Mouse (Mus musculus): Measurements from ENCODE around the gene Taf10. TPM values are rescaled to one million over a fixed set of nuclear protein-coding genes. Genes with fewer than 3 reads are reported as not detected.
"Not testable (repeated sequence)": the region's sequence is repeated elsewhere in the genome, so short reads cannot be mapped to it uniquely, and the experiment has no call there.

Gene Taf10
- polyA plus RNA-seq, 1 experiment from 2014 or later, result 121 TPM

GRCm38 (mm10) chr7:105747776-105748175, 3.6 kb upstream of the Taf10 start:
- Histone ChIP-seq H3K9me3 (ENCODE audit: low read length) (no peaks in the 10 kb centered on the region), H3K4me3 (ENCODE audit: low read depth, low read length) (no peak overlapping the region), H3K4me2 (replicated peaks; ENCODE audit: low read depth, low read length) (no peak overlapping the region), H3K9ac (replicated peaks; ENCODE audit: low read depth) (no peak overlapping the region), H3K36me3 (ENCODE audit: insufficient read depth, low read length) (0 out of 2 replicates have a peak, but pooled peaks cover 10% of the 10 kb centered on the region), H3K4me1 (ENCODE audit: insufficient read depth, low read depth, low read length) (peaks cover 5% of the 10 kb centered on the region; the same call in 1 of the 2 replicates), H3K27me3 (replicated peaks; ENCODE audit: insufficient read depth, low read length) (no peaks in the 10 kb centered on the region), H3K27ac (ENCODE audit: low read length) (no peak overlapping the region)
- WGBS, result 66% methylated on average over 2 of the region's 2 CpGs
- ATAC-seq (no peak), DNase-seq (ENCODE audit: low spot score) (no peak)
- TF ChIP-seq CTCF (IDR thresholded peaks at IDR 0.05) (no peak), EP300 (IDR thresholded peaks at IDR 0.05) (no peak)

GRCm38 (mm10) chr7:105743246-105743925, 775 bp downstream of the Taf10 start:
- H3K27me3 ChIP-seq (replicated peaks; ENCODE audit: insufficient read depth, low read length); H3K9me3 ChIP-seq (ENCODE audit: low read length); ATAC-seq; H3K4me1 ChIP-seq (ENCODE audit: insufficient read depth, low read depth, low read length); DNase-seq (ENCODE audit: low spot score): not testable (repeated sequence)
- Histone ChIP-seq H3K9ac (replicated peaks; ENCODE audit: low read depth) (peak overlapping the region; percentile 91), H3K36me3 (ENCODE audit: insufficient read depth, low read length) (peaks cover 32% of the 10 kb centered on the region; the same call in 1 of the 2 replicates), H3K4me2 (replicated peaks; ENCODE audit: low read depth, low read length) (peak overlapping the region; percentile 97), H3K27ac (ENCODE audit: low read length) (peak overlapping the region; percentile 84), H3K4me3 (ENCODE audit: low read depth, low read length) (peak overlapping the region; percentile 85)
- WGBS, result 30% methylated on average over 20 of the region's 20 CpGs

- H3K4me2 ChIP-seq (replicated peaks; ENCODE audit: low read depth, low read length); DNase-seq (ENCODE audit: low spot score); H3K4me3 ChIP-seq (ENCODE audit: low read depth, low read length); H3K9me3 ChIP-seq (ENCODE audit: low read length); ATAC-seq; H3K9ac ChIP-seq (replicated peaks; ENCODE audit: low read depth); H3K27me3 ChIP-seq (replicated peaks; ENCODE audit: insufficient read depth, low read length); H3K27ac ChIP-seq (ENCODE audit: low read length): not testable (repeated sequence)
- Histone ChIP-seq H3K36me3 (ENCODE audit: insufficient read depth, low read length) (peaks cover 32% of the 10 kb centered on the region; the same call in 1 of the 2 replicates), H3K4me1 (ENCODE audit: insufficient read depth, low read depth, low read length) (peaks cover 10% of the 10 kb centered on the region; the same call in 1 of the 2 replicates)
- 79% methylated on average over 7 of the region's 7 CpGs for WGBS
Observed at GRCm38 (mm10) chr7:105742539-105743215, 1.5 kb downstream of the Taf10 start.

- H3K27me3 ChIP-seq (replicated peaks; ENCODE audit: insufficient read depth, low read length), result no peaks in the 10 kb centered on the region
- H3K4me1 ChIP-seq (ENCODE audit: insufficient read depth, low read depth, low read length), result peaks cover 10% of the 10 kb centered on the region; the same call in 1 of the 2 replicates
- TF ChIP-seq EP300 (IDR thresholded peaks at IDR 0.05) (no peak), CTCF (IDR thresholded peaks at IDR 0.05) (no peak)
- H3K36me3 ChIP-seq (ENCODE audit: insufficient read depth, low read length), result peaks cover 32% of the 10 kb centered on the region; the same call in 1 of the 2 replicates
- H3K4me2 ChIP-seq (replicated peaks; ENCODE audit: low read depth, low read length), result no peak overlapping the region
- ATAC-seq, result no peak
- WGBS, result 85% methylated on average over 9 of the region's 9 CpGs
- no peak overlapping the region for H3K27ac ChIP-seq (ENCODE audit: low read length)
- H3K9me3 ChIP-seq (ENCODE audit: low read length), result no peaks in the 10 kb centered on the region
- H3K9ac ChIP-seq (replicated peaks; ENCODE audit: low read depth), result no peak overlapping the region
- no peak overlapping the region for H3K4me3 ChIP-seq (ENCODE audit: low read depth, low read length)
- no peak for DNase-seq (ENCODE audit: low spot score)
Observed at GRCm38 (mm10) chr7:105741978-105742377, 2.2 kb downstream of the Taf10 start.

GRCm38 (mm10) chr7:105740851-105741250, 3.3 kb downstream of the Taf10 start:
- peaks cover 10% of the 10 kb centered on the region; the same call in 1 of the 2 replicates for H3K4me1 ChIP-seq (ENCODE audit: insufficient read depth, low read depth, low read length)
- DNase-seq (ENCODE audit: low spot score), result peak; percentile 11
- no peak overlapping the region for H3K4me2 ChIP-seq (replicated peaks; ENCODE audit: low read depth, low read length)
- no peak overlapping the region for H3K27ac ChIP-seq (ENCODE audit: low read length)
- H3K36me3 ChIP-seq (ENCODE audit: insufficient read depth, low read length), result peaks cover 32% of the 10 kb centered on the region; the same call in 1 of the 2 replicates
- H3K9me3 ChIP-seq (ENCODE audit: low read length), result no peaks in the 10 kb centered on the region
- ATAC-seq, result no peak
- H3K27me3 ChIP-seq (replicated peaks; ENCODE audit: insufficient read depth, low read length), result no peaks in the 10 kb centered on the region
- H3K9ac ChIP-seq (replicated peaks; ENCODE audit: low read depth), result no peak overlapping the region
- no peak overlapping the region for H3K4me3 ChIP-seq (ENCODE audit: low read depth, low read length)
- 68% methylated on average over 6 of the region's 6 CpGs for WGBS
- TF ChIP-seq EP300 (IDR thresholded peaks at IDR 0.05), result no peak
- no peak for TF ChIP-seq CTCF (IDR thresholded peaks at IDR 0.05)

- H3K9ac ChIP-seq (replicated peaks; ENCODE audit: low read depth), result no peak overlapping the region
- DNase-seq (ENCODE audit: low spot score) (no peak), ATAC-seq (no peak)
- H3K36me3 ChIP-seq (ENCODE audit: insufficient read depth, low read length), result peaks cover 32% of the 10 kb centered on the region; the same call in 1 of the 2 replicates
- H3K4me2 ChIP-seq (replicated peaks; ENCODE audit: low read depth, low read length), result no peak overlapping the region
- WGBS, result 87% methylated on average over 13 of the region's 13 CpGs
- H3K9me3 ChIP-seq (ENCODE audit: low read length), result no peaks in the 10 kb centered on the region
- H3K27ac ChIP-seq (ENCODE audit: low read length), result no peak overlapping the region
- TF ChIP-seq CTCF (IDR thresholded peaks at IDR 0.05), result no peak
- no peaks in the 10 kb centered on the region for H3K27me3 ChIP-seq (replicated peaks; ENCODE audit: insufficient read depth, low read length)
- peaks cover 10% of the 10 kb centered on the region; the same call in 1 of the 2 replicates for H3K4me1 ChIP-seq (ENCODE audit: insufficient read depth, low read depth, low read length)
- H3K4me3 ChIP-seq (ENCODE audit: low read depth, low read length), result no peak overlapping the region
Observed at GRCm38 (mm10) chr7:105740089-105740795, 3.9 kb downstream of the Taf10 start.
